Mouse (Mus musculus) adipose tissue, adult 10 weeks (tissue): ENCODE data around the gene Prelp. TPM values are rescaled to one million over a fixed set of nuclear protein-coding genes. Genes with fewer than 3 reads are reported as not detected.

Experiments used
- polyA plus RNA-seq: library from polyadenylated mRNA; stranded (reverse); fragments of 350-450 nt; fragmentation: Illumina TruSeq; extraction: RNeasy Lipid Tissue Mini Kit (QIAGEN cat#74804); gene quantifications from one replicate; pipeline ENCODE4 v1.2.3, GENCODE M21; 2014; ENCODE audit warnings: low read depth, low replicate concordance

Prelp gene
- 162 TPM for polyA plus RNA-seq

DNA sequence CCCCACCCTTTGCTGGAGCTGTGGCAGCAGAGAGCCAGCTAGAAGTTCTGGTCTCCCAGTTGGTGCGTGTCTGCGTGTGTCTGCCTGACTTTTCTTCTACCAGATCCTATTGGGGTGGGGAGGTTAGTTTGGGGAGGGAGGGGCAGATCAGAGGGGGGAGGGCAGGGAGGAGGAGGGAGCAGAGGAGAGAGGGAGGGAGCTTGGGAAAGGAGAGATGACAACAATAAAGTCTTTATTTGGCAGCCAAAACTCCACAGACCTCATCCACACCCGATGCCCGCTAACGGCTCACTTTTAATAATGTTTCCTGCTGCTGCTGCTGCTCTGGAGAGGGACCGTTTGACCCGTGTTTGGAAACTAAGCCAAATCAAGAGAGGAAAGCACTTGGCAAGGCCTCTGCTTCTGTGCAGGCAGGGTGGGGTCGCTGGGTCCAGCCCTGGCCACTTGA is at the start of gene Prelp:
Prelp (minus strand) TSS at position 111 of the 448 bp plus-strand sequence.

GRCm38 (mm10) chr1:133907949-133908658 is 13.1 kb downstream of the Prelp start, which contains the start of gene Optc:
Optc (minus strand) TSS chr1:133907999.

Other genes starting within 250 kb of the Prelp start
- 2.3 TPM for gene Lax1, start 231.3 kb downstream of the Prelp start, polyA plus RNA-seq
- gene Atp2b4, start 120.4 kb downstream of the Prelp start, polyA plus RNA-seq = 141 TPM
- 5.9 TPM for gene Optc, start 13.4 kb downstream of the Prelp start, polyA plus RNA-seq
- 97.5 TPM for gene Fmod, start 115.8 kb upstream of the Prelp start, polyA plus RNA-seq
- gene Btg2, start 157.7 kb upstream of the Prelp start, polyA plus RNA-seq = 46.4 TPM
- gene Chit1, start 189.8 kb upstream of the Prelp start, polyA plus RNA-seq = 0.17 TPM